Mouse (Mus musculus) embryonic fibroblast, embryonic 13.5 days (primary cell): ENCODE results near the gene Gm128.

ENCODE experiments used
- CTCF ChIP-seq: IDR thresholded peaks from 2 replicates; pipeline ENCODE4 v1.5.1; 2011; ENCODE audit warnings: mild to moderate bottlenecking, control low read depth, low read length, moderate library complexity, borderline replicate concordance; ENCODE audit not compliant: insufficient read depth
- POLR2A ChIP-seq: IDR thresholded peaks from 2 replicates; pipeline ENCODE4 v1.6.1; 2011; ENCODE audit warnings: low read depth, mild to moderate bottlenecking, control low read depth, low read length, moderate library complexity

GRCm38 (mm10) chr3:95213609-95213975 lies 27.8 kb downstream of the Gm128 start:
- TF ChIP-seq CTCF (no peak), POLR2A (no peak)
